Comparison of ENCODE assay signal across 9 mouse cellular contexts in the genomic region with DNA sequence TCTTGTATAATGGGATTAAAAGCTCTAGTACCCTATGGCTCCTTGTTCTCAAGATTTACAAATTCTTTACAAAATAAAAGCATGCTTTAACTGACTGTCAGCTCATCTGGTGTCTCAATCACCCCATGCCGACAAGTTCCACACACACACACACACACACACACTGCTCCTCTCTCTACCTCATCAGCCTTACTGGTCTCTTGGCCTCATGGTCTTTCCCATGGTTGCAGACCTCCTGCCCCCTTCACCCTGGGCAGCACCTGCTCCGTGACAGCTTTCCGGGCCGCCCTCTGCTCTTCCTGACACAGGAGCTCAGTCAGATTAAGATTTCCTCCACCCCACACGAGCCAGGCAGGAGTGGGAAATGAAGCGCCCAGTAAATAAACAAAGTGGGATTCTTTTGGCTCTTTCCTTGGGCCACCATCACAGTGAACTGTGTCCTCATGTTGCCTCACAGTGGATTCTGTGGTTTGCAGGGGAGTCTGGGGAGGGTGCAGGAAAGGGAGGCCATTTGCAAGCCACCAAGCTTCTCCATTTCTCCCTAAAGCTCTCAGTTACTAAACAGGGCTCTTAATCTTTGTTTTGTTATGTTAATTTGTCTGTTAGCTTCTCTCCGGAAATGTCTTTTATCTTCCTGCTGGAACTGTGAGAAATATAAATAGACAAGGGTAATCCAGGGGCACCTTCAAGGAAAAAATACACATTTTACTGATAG.
DNase-seq lines count a peak whose midpoint lies in the region; ATAC-seq and TF ChIP-seq lines count a peak whose summit lies in the region.
"Had no signal": no experiment of that assay in that cellular context is flagged by ENCODE, and none has a peak within 500 bp of the region (broad histone marks: within the 10 kb centered on the region; RNA-seq: fewer than 3 reads in every experiment).

No protein-coding gene starts in this region.

- H3K4me3 ChIP-seq in heart, embryonic 15.5 days: no peak overlapping the region
- no peak overlapping the region for H3K4me3 ChIP-seq in testis, adult 2 months (ENCODE audit: control insufficient read depth, low read depth, low read length)
- no peak overlapping the region for H3K4me3 ChIP-seq in kidney, postnatal 0 days (replicated peaks; ENCODE audit: low read depth, low read length)
- H3K4me3 ChIP-seq in stomach, postnatal 0 days (ENCODE audit: low read depth, low read length): no peak overlapping the region
- no peak overlapping the region for H3K4me3 ChIP-seq in cerebellum, adult 2 months (replicated peaks; ENCODE audit: insufficient read depth, low read depth, low read length)

- peaks cover 10% of the 10 kb centered on the region; the same call in 1 of the 2 replicates for H3K36me3 ChIP-seq in heart, embryonic 15.5 days
- H3K36me3 ChIP-seq in testis, adult 2 months (ENCODE audit: control insufficient read depth, insufficient read depth, low read length): no peaks in the 10 kb centered on the region
- no peaks in the 10 kb centered on the region for H3K36me3 ChIP-seq in kidney, postnatal 0 days (ENCODE audit: insufficient read depth, low read length)
- H3K36me3 ChIP-seq in stomach, postnatal 0 days (ENCODE audit: control insufficient read depth, insufficient read depth, low read length): no peaks in the 10 kb centered on the region

- 45% methylated on average over 7 of the region's 7 CpGs for WGBS in heart, embryonic 15.5 days
- 31% methylated on average over 7 of the region's 7 CpGs for WGBS in kidney, postnatal 0 days
- WGBS in stomach, postnatal 0 days: 40% methylated on average over 7 of the region's 7 CpGs
- WGBS in cerebellum, adult 2 months: 60% methylated on average over 7 of the region's 7 CpGs

- no peaks in the 10 kb centered on the region for H3K27me3 ChIP-seq in heart, embryonic 15.5 days
- H3K27me3 ChIP-seq in testis, adult 2 months (ENCODE audit: control insufficient read depth, insufficient read depth, low read length): no peaks in the 10 kb centered on the region
- no peaks in the 10 kb centered on the region for H3K27me3 ChIP-seq in kidney, postnatal 0 days (ENCODE audit: insufficient read depth, low read length)
- H3K27me3 ChIP-seq in stomach, postnatal 0 days (ENCODE audit: control insufficient read depth, insufficient read depth, low read length): no peaks in the 10 kb centered on the region
- no peaks in the 10 kb centered on the region for H3K27me3 ChIP-seq in cerebellum, adult 2 months (ENCODE audit: control insufficient read depth, insufficient read depth, low read length)

- H3K9me3 ChIP-seq in heart, embryonic 15.5 days (replicated peaks): no peaks in the 10 kb centered on the region
- H3K9me3 ChIP-seq in kidney, postnatal 0 days (replicated peaks; ENCODE audit: low read length): no peaks in the 10 kb centered on the region
- H3K9me3 ChIP-seq in stomach, postnatal 0 days (ENCODE audit: control insufficient read depth, low read length): no peaks in the 10 kb centered on the region

- H3K4me2 ChIP-seq in heart, embryonic 15.5 days: no peak overlapping the region
- H3K4me2 ChIP-seq in kidney, postnatal 0 days (ENCODE audit: low read length): no peak overlapping the region
- no peak overlapping the region for H3K4me2 ChIP-seq in stomach, postnatal 0 days (replicated peaks; ENCODE audit: low read depth)

- no peak for TF ChIP-seq CTCF in testis, adult 2 months (IDR thresholded peaks at IDR 0.05; ENCODE audit: control insufficient read depth, insufficient read depth, insufficient replicate concordance, low read depth, low read length)
- no peak for TF ChIP-seq CTCF in kidney, postnatal 0 days (IDR thresholded peaks at IDR 0.05; ENCODE audit: low read depth)
- no peak for TF ChIP-seq CTCF in stomach, postnatal 0 days (IDR thresholded peaks at IDR 0.05; ENCODE audit: low read depth)
- no peak for TF ChIP-seq CTCF in cerebellum, adult 2 months (IDR thresholded peaks at IDR 0.05; ENCODE audit: borderline replicate concordance, insufficient read depth, low read depth, low read length)

- H3K9ac ChIP-seq in heart, embryonic 15.5 days: no peak overlapping the region
- H3K9ac ChIP-seq in kidney, postnatal 0 days (ENCODE audit: low read depth, low read length): no peak overlapping the region
- no peak overlapping the region for H3K9ac ChIP-seq in stomach, postnatal 0 days (ENCODE audit: low read length)

- no peak for TF ChIP-seq POLR2A in testis, adult 2 months (IDR thresholded peaks at IDR 0.05; ENCODE audit: control insufficient read depth, low read depth, low read length)
- TF ChIP-seq POLR2A in cerebellum, adult 2 months (IDR thresholded peaks at IDR 0.05; ENCODE audit: borderline replicate concordance, insufficient read depth, low read length): no peak

- H3K4me1 ChIP-seq in heart, embryonic 15.5 days (replicated peaks): peaks cover 54% of the 10 kb centered on the region
- peaks cover 6% of the 10 kb centered on the region for H3K4me1 ChIP-seq in testis, adult 2 months (ENCODE audit: control insufficient read depth, insufficient read depth, low read length)
- peaks cover 32% of the 10 kb centered on the region for H3K4me1 ChIP-seq in kidney, postnatal 0 days (replicated peaks; ENCODE audit: insufficient read depth, low read length)
- H3K4me1 ChIP-seq in stomach, postnatal 0 days (replicated peaks; ENCODE audit: control insufficient read depth, insufficient read depth): peaks cover 2% of the 10 kb centered on the region
- H3K4me1 ChIP-seq in cerebellum, adult 2 months (ENCODE audit: control insufficient read depth, insufficient read depth, low read length): peaks cover 2% of the 10 kb centered on the region; the same call in 1 of the 2 replicates

- no peak for ATAC-seq in heart, embryonic 15.5 days (replicated peaks; ENCODE audit: insufficient number of reproducible peaks, insufficient read depth, low FRiP score, low read depth)
- no peak for ATAC-seq in kidney, postnatal 0 days (replicated peaks; ENCODE audit: low FRiP score, low read depth)
- ATAC-seq in stomach, postnatal 0 days (ENCODE audit: low FRiP score, low TSS enrichment): no peak

- TF ChIP-seq EP300 in stomach, postnatal 0 days (optimal IDR thresholded peaks at IDR 0.05): no peak

- peak overlapping the region; percentile 35 for H3K27ac ChIP-seq in heart, embryonic 15.5 days
- H3K27ac ChIP-seq in testis, adult 2 months (ENCODE audit: control insufficient read depth, insufficient read depth, low read depth, low read length): peak overlapping the region; percentile 54
- H3K27ac ChIP-seq in kidney, postnatal 0 days: peak overlapping the region; percentile 64
- peak overlapping the region; percentile 61; the same call in 1 of the 2 replicates for H3K27ac ChIP-seq in stomach, postnatal 0 days (replicated peaks)
- no peak overlapping the region for H3K27ac ChIP-seq in cerebellum, adult 2 months (ENCODE audit: insufficient read depth, low read length)

- no peak for DNase-seq in heart, postnatal 4 days
- DNase-seq in testis, postnatal 14 days (ENCODE audit: low spot score): no peak
- peak; percentile 66 for DNase-seq in kidney, postnatal 0 days (ENCODE audit: low spot score)
- no peak for DNase-seq in stomach, postnatal 0 days (ENCODE audit: low spot score)
- no peak for DNase-seq in cerebellum, adult 2 months
- DNase-seq in testis, postnatal 10 days (ENCODE audit: low spot score): no peak
- DNase-seq: cerebellum, adult 11 months had no signal
